Mouse (Mus musculus): ENCODE measurements at regions not wholly inside any gene's neighbourhood (a gene's known extent, or its start where the extent isn't known, plus 50 kb on each side); places are given as distances from the start of the nearest gene placed in this dataset.
"Not testable (repeated sequence)": the region's sequence is repeated elsewhere in the genome, so short reads cannot be mapped to it uniquely, and the experiment has no call there.

DNA sequence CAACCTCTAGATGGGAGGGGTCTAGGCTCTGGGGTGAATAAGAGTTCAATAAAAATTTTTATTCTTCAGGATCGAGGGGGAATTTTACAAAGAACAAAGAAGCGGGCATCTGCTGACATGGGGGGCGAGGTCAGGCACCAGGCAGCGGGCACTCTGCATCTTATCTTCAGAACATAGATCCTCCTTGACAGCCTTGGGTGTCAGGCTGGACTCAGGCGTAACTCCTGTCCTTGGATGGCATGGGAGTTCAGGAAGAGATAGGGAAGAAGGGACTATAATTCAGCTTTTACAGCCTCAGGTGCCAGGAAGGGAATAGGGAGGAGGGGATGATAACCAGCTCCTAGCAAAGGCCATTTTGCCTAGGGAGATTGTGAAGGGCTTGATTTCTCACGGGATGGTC is 753.1 kb downstream of the Gm10330 start:
- H3K27me3 ChIP-seq; H3K9me3 ChIP-seq (replicated peaks); H3K4me2 ChIP-seq; H3K36me3 ChIP-seq; ATAC-seq (replicated peaks; ENCODE audit: insufficient number of reproducible peaks, insufficient read depth, low FRiP score, low read depth); H3K9ac ChIP-seq; H3K4me1 ChIP-seq (replicated peaks); H3K4me3 ChIP-seq; H3K27ac ChIP-seq: not testable (repeated sequence)
- WGBS: 79% methylated on average over 6 of the region's 6 CpGs

DNA sequence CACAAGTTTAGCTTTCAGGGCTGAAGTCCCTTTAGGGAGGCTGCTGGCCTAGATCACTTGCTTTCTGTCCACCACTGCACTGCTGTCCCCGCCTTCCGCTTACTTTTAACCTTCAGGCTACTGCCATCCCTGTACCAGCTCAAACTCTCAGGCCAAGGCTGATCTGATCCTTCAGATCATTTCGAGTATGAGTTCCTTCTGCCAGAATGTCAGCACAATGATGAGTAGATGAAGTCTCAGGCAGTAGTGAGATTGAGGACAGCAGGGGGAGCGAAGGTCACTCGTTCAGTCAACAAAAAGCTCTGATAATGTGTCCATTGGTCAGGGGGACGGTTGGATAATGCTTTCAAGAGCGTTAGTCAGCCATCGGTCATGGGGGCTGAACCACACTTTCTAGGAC is 756.5 kb downstream of the Gm10330 start:
- not testable (repeated sequence) for H3K27ac ChIP-seq; H3K4me3 ChIP-seq; H3K9ac ChIP-seq; H3K4me1 ChIP-seq (replicated peaks); ATAC-seq (replicated peaks; ENCODE audit: insufficient number of reproducible peaks, insufficient read depth, low FRiP score, low read depth); H3K36me3 ChIP-seq; H3K9me3 ChIP-seq (replicated peaks); H3K4me2 ChIP-seq; H3K27me3 ChIP-seq
- 71% methylated on average over 8 of the region's 8 CpGs for WGBS

GRCm38 (mm10) chr12:23010199-23010598 is 769.9 kb downstream of the Gm10330 start:
- not testable (repeated sequence) for ATAC-seq (replicated peaks; ENCODE audit: insufficient number of reproducible peaks, insufficient read depth, low FRiP score, low read depth); H3K36me3 ChIP-seq; H3K27me3 ChIP-seq; H3K27ac ChIP-seq; H3K4me1 ChIP-seq (replicated peaks); H3K9me3 ChIP-seq (replicated peaks)
- Histone ChIP-seq H3K4me2 (peak overlapping the region; percentile 57), H3K4me3 (peak overlapping the region; percentile 53), H3K9ac (0 out of 2 replicates have a peak overlapping the region, but pooled peaks have one; percentile 47)
- WGBS: under 1% methylated on average over 30 of the region's 37 CpGs

DNA sequence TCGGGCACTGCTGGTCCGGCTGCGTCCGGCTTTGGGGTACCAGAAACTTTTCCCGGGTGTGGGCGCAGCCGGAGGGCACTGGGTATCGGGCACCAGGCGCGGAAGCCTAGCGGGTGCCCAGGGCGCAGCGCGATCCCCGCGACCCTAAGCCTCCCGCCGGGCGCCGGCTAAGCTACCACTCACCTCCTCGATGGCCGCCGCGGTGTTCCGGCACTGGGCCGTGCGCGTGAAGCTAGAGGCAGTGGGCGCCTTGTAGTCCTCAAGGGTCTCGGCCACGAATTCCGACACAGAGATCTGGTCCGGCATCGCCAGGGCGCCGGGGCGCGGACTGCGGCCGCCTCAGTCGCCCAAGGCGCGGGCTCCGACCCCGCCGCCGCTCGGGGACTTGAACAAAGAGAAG is 770.4 kb downstream of the Gm10330 start:
- H3K36me3 ChIP-seq; H3K27me3 ChIP-seq; H3K9me3 ChIP-seq (replicated peaks); H3K4me1 ChIP-seq (replicated peaks); H3K27ac ChIP-seq; ATAC-seq (replicated peaks; ENCODE audit: insufficient number of reproducible peaks, insufficient read depth, low FRiP score, low read depth): not testable (repeated sequence)
- H3K4me2 ChIP-seq: peak overlapping the region; percentile 57
- 2% methylated on average over 22 of the region's 48 CpGs for WGBS
- peak overlapping the region; percentile 47; the same call in 1 of the 2 replicates for H3K9ac ChIP-seq
- H3K4me3 ChIP-seq: peak overlapping the region; percentile 53

Measured in heart, embryonic 15.5 days (tissue).